Mouse (Mus musculus) heart, embryonic 14.5 days (tissue): ENCODE data around the gene Mboat1. TPM values are rescaled to one million over a fixed set of nuclear protein-coding genes. Genes with fewer than 3 reads are reported as not detected.

ENCODE experiments used
- ATAC-seq: fragments of 200-750 bp; cut with Nextera tagmentation; 2 replicates; pipeline ENCODE4 v1.8.0; 2017; ENCODE audit warnings: low read depth, moderate TSS enrichment; ENCODE audit not compliant: insufficient number of reproducible peaks, insufficient read depth, low FRiP score
- H3K27ac ChIP-seq, 2 experiments: fragments of 200-500 bp in 1 of 2; fragments of 300-500 bp in 1 of 2; sonication (generic) in 1 of 2; replicated peaks in 1 of 2; 2 replicates each; pipeline ENCODE4 v1.5.1; 2012 to 2014; ENCODE audit warnings: low read depth in 2 of 2, low read length in 2 of 2, control low read depth in 1 of 2, mild to moderate bottlenecking in 1 of 2, mixed read lengths in 1 of 2; ENCODE audit not compliant: control insufficient read depth in 1 of 2, insufficient read depth in 1 of 2
- H3K27me3 ChIP-seq: fragments of 300-500 bp; sonication (generic); 2 replicates; pipeline ENCODE4 v1.6.1; 2014; ENCODE audit warnings: mild to moderate bottlenecking, low read length, control low read depth; ENCODE audit not compliant: control insufficient read depth, insufficient read depth
- H3K36me3 ChIP-seq: fragments of 300-500 bp; sonication (generic); 2 replicates; pipeline ENCODE4 v1.6.1; 2014; ENCODE audit warnings: mild to moderate bottlenecking, control low read depth, low read length, mixed read lengths; ENCODE audit not compliant: control insufficient read depth, insufficient read depth
- H3K4me1 ChIP-seq, 2 experiments: fragments of 200-500 bp in 1 of 2; fragments of 300-500 bp in 1 of 2; sonication (generic) in 1 of 2; 2 replicates each; pipeline ENCODE4 v1.6.1; 2012 to 2014; ENCODE audit warnings: low read length in 2 of 2, control low read depth in 1 of 2, mixed read lengths in 1 of 2; ENCODE audit not compliant: control insufficient read depth in 2 of 2, insufficient read depth in 2 of 2
- H3K4me2 ChIP-seq: fragments of 300-500 bp; sonication (generic); 2 replicates; pipeline ENCODE4 v1.6.1; 2014; ENCODE audit warnings: mild to moderate bottlenecking, low read length
- H3K4me3 ChIP-seq, 2 experiments: fragments of 200-500 bp in 1 of 2; fragments of 300-500 bp in 1 of 2; sonication (generic) in 1 of 2; 2 replicates each; pipeline ENCODE4 v1.5.1; 2012 to 2014; ENCODE audit warnings: low read length in 2 of 2, mild to moderate bottlenecking in 2 of 2, control low read depth in 1 of 2, low read depth in 1 of 2, moderate library complexity in 1 of 2; ENCODE audit not compliant: control insufficient read depth in 1 of 2, insufficient read depth in 1 of 2
- H3K9ac ChIP-seq: fragments of 300-500 bp; sonication (generic); 2 replicates; pipeline ENCODE4 v1.6.1; 2014; ENCODE audit warnings: mild to moderate bottlenecking, low read length
- H3K9me3 ChIP-seq: fragments of 300-500 bp; sonication (generic); 2 replicates; pipeline ENCODE4 v1.6.1; 2016; ENCODE audit warnings: low read length, control low read depth; ENCODE audit not compliant: control insufficient read depth
- WGBS: fragments of 180-500 bp; shearing (Covaris S2); extraction: QIAGEN DNeasy Blood & Tissue Kit; methylation state at CpG from one replicate; pipeline ENCODE4 v1.1.7; 2014; 5-methylcytosine and 5-hydroxymethylcytosine counted together
- polyA plus RNA-seq: library from polyadenylated mRNA; unstranded; fragments of >200 nt; fragmentation: Nextera tagmentation; extraction: Ambion mirVana; gene quantifications from 2 replicates; pipeline ENCODE4 v1.2.1, GENCODE M21; 2014

The Mboat1 gene
- polyA plus RNA-seq, 1 experiment from 2014 or later: 2.5 TPM

- H3K9ac ChIP-seq: no peak overlapping the region
- no peaks in the 10 kb centered on the region for H3K9me3 ChIP-seq
- H3K4me1 ChIP-seq: peaks cover 0 to 2% of the 10 kb centered on the region in 2 experiments; a peak in 1 of 4 replicates
- H3K4me2 ChIP-seq: no peak overlapping the region
- 93% methylated on average over 6 of the region's 6 CpGs for WGBS
- no peaks in the 10 kb centered on the region for H3K36me3 ChIP-seq
- H3K27ac ChIP-seq: no peak overlapping the region
- no peak for ATAC-seq
- H3K27me3 ChIP-seq: no peaks in the 10 kb centered on the region
- H3K4me3 ChIP-seq: no peak overlapping the region
These were observed 88.4 kb downstream of the Mboat1 start for GRCm38 (mm10) chr13:30224659-30225058.

- no peak for ATAC-seq
- peaks cover 0 to 2% of the 10 kb centered on the region in 2 experiments; a peak in 1 of 4 replicates for H3K4me1 ChIP-seq
- WGBS: 76% methylated on average over 5 of the region's 5 CpGs
These were observed 92.5 kb downstream of the Mboat1 start for GRCm38 (mm10) chr13:30228762-30229161.

GRCm38 (mm10) chr13:30229625-30230139 is 93.4 kb downstream of the Mboat1 start:
- Histone ChIP-seq H3K36me3 (no peaks in the 10 kb centered on the region), H3K4me3 (no peak overlapping the region), H3K27me3 (no peaks in the 10 kb centered on the region), H3K4me2 (no peak overlapping the region), H3K9ac (no peak overlapping the region), H3K27ac (no peak overlapping the region), H3K4me1 (peaks cover 0 to 2% of the 10 kb centered on the region in 2 experiments; a peak in 1 of 4 replicates), H3K9me3 (no peaks in the 10 kb centered on the region)
- 78% methylated on average over 9 of the region's 9 CpGs for WGBS
- no peak for ATAC-seq

More at GRCm38 (mm10) chr13:30228762-30229161, 92.5 kb downstream of the Mboat1 start:
- H3K4me2 ChIP-seq: no peak overlapping the region
- H3K9me3 ChIP-seq: no peaks in the 10 kb centered on the region
- H3K36me3 ChIP-seq: no peaks in the 10 kb centered on the region
- H3K9ac ChIP-seq: no peak overlapping the region
- H3K27me3 ChIP-seq: no peaks in the 10 kb centered on the region
- no peak overlapping the region for H3K27ac ChIP-seq
- H3K4me3 ChIP-seq: no peak overlapping the region

- H3K4me3 ChIP-seq: no peak overlapping the region
- H3K27ac ChIP-seq: peak overlapping the region; percentile 23 to 37; a peak in 3 of 4 replicates
- ATAC-seq: no peak
- H3K9me3 ChIP-seq: no peaks in the 10 kb centered on the region
- no peak overlapping the region for H3K9ac ChIP-seq
- WGBS: 50% methylated on average over 11 of the region's 11 CpGs
- H3K27me3 ChIP-seq: no peaks in the 10 kb centered on the region
- no peaks in the 10 kb centered on the region for H3K36me3 ChIP-seq
- peaks cover 0 to 10% of the 10 kb centered on the region in 2 experiments; a peak in 1 of 4 replicates for H3K4me1 ChIP-seq
- peak overlapping the region; percentile 40 for H3K4me2 ChIP-seq
These were observed 98.9 kb downstream of the Mboat1 start for GRCm38 (mm10) chr13:30235056-30235750.

- no peaks in the 10 kb centered on the region for H3K36me3 ChIP-seq
- 87% methylated on average over 6 of the region's 6 CpGs for WGBS
- peaks cover 0 to 10% of the 10 kb centered on the region in 2 experiments; a peak in 1 of 4 replicates for H3K4me1 ChIP-seq
- no peak overlapping the region for H3K9ac ChIP-seq
- H3K4me2 ChIP-seq: no peak overlapping the region
- no peak for ATAC-seq
- H3K4me3 ChIP-seq: no peak overlapping the region
- H3K27ac ChIP-seq: no peak overlapping the region
- no peaks in the 10 kb centered on the region for H3K27me3 ChIP-seq
- H3K9me3 ChIP-seq: peaks cover 3% of the 10 kb centered on the region; the same call in 1 of the 2 replicates
These were observed 103.1 kb downstream of the Mboat1 start for GRCm38 (mm10) chr13:30239396-30239795.

GRCm38 (mm10) chr13:30245573-30245972 is 109.3 kb downstream of the Mboat1 start:
- H3K4me1 ChIP-seq: peaks cover 0 to 2% of the 10 kb centered on the region in 2 experiments; a peak in 1 of 4 replicates
- no peak for ATAC-seq
- H3K9me3 ChIP-seq: peaks cover 3% of the 10 kb centered on the region; the same call in 1 of the 2 replicates
- no peaks in the 10 kb centered on the region for H3K27me3 ChIP-seq
- 72% methylated on average over 4 of the region's 4 CpGs for WGBS
- H3K36me3 ChIP-seq: no peaks in the 10 kb centered on the region
- H3K4me3 ChIP-seq: no peak overlapping the region
- H3K27ac ChIP-seq: no peak overlapping the region
- H3K4me2 ChIP-seq: no peak overlapping the region
- no peak overlapping the region for H3K9ac ChIP-seq

GRCm38 (mm10) chr13:30250341-30250905 is 114.1 kb downstream of the Mboat1 start:
- Histone ChIP-seq H3K27me3 (no peaks in the 10 kb centered on the region), H3K36me3 (no peaks in the 10 kb centered on the region), H3K9ac (no peak overlapping the region), H3K4me2 (no peak overlapping the region), H3K9me3 (no peaks in the 10 kb centered on the region), H3K4me1 (peaks cover 10 to 17% of the 10 kb centered on the region in 2 experiments), H3K4me3 (no peak overlapping the region), H3K27ac (no peak overlapping the region)
- 70% methylated on average over 5 of the region's 5 CpGs for WGBS
- no peak for ATAC-seq
